In the genomic region with DNA sequence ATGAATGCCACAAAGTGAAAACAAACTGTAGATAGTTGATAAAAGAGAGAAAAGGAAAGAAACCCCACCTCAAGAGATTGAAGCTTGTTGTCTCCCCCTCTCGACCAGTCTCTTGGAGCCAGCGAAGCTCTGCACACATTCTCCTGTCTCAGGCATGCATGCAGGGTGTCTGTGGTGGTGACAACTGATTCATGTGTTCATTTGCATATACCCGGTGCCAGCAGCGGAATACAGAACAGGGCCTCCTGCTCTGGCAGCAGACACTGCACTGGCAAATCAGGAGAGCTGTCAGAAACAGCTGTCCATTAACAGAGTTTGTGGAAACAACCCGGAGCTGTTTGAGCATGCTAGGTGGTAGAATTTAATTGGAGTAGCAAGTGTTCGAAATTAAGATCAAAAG, we compare ENCODE assay signal across 12 mouse cellular contexts.
A peak's percentile ranks its signal among the peaks of the same experiment; 100 is the strongest.
DNase-seq lines count a peak whose midpoint lies in the region; ATAC-seq and TF ChIP-seq lines count a peak whose summit lies in the region.
"Had no signal": no experiment of that assay in that cellular context is flagged by ENCODE, and none has a peak within 500 bp of the region (broad histone marks: within the 10 kb centered on the region; RNA-seq: fewer than 3 reads in every experiment).

No protein-coding gene starts in this region.

- no peak overlapping the region for H3K4me2 ChIP-seq in forebrain, embryonic 11.5 days (ENCODE audit: low read depth, low read length, severe bottlenecking)
- H3K4me2 ChIP-seq in hindbrain, postnatal 0 days (ENCODE audit: low read depth, low read length), result 0 out of 2 replicates have a peak overlapping the region, but pooled peaks have one; percentile 21
- no peak overlapping the region for H3K4me2 ChIP-seq in midbrain, embryonic 14.5 days (ENCODE audit: low read length)
- H3K4me2 ChIP-seq in lung, postnatal 0 days (replicated peaks; ENCODE audit: low read depth, low read length), result no peak overlapping the region
- H3K4me2 ChIP-seq: heart, embryonic 12.5 days; limb, embryonic 15.5 days had no signal

- H3K9ac ChIP-seq in forebrain, embryonic 11.5 days (ENCODE audit: low read length), result no peak overlapping the region
- no peak overlapping the region for H3K9ac ChIP-seq in hindbrain, postnatal 0 days (replicated peaks; ENCODE audit: low read length)
- H3K9ac ChIP-seq in midbrain, embryonic 14.5 days (replicated peaks; ENCODE audit: low read length), result no peak overlapping the region
- H3K9ac ChIP-seq in lung, postnatal 0 days (replicated peaks; ENCODE audit: low read depth), result no peak overlapping the region
- H3K9ac ChIP-seq: heart, embryonic 12.5 days; limb, embryonic 15.5 days had no signal

- no peaks in the 10 kb centered on the region for H3K9me3 ChIP-seq in forebrain, embryonic 11.5 days (ENCODE audit: control insufficient read depth, low read length)
- H3K9me3 ChIP-seq in forebrain, embryonic 10.5 days, result no peaks in the 10 kb centered on the region
- H3K9me3 ChIP-seq in hindbrain, postnatal 0 days (ENCODE audit: low read length), result no peaks in the 10 kb centered on the region
- H3K9me3 ChIP-seq in midbrain, embryonic 14.5 days (ENCODE audit: control insufficient read depth, low read length), result no peaks in the 10 kb centered on the region
- no peaks in the 10 kb centered on the region for H3K9me3 ChIP-seq in lung, postnatal 0 days (ENCODE audit: low read length)
- H3K9me3 ChIP-seq: heart, embryonic 12.5 days; limb, embryonic 15.5 days had no signal

- no peak for DNase-seq in forebrain, embryonic 11.5 days (ENCODE audit: low spot score)
- DNase-seq in forebrain, embryonic 10.5 days (ENCODE audit: extremely low spot score, low spot score), result no peak
- peak; percentile 51 for DNase-seq in brain, embryonic 18.5 days (ENCODE audit: low read depth, low spot score)
- peak; percentile 66 for DNase-seq in hindbrain, postnatal 0 days (ENCODE audit: low spot score)
- peak; percentile 68 for DNase-seq in midbrain, embryonic 14.5 days
- no peak for DNase-seq in testis, postnatal 14 days (ENCODE audit: low spot score)
- no peak for DNase-seq in lung, postnatal 0 days (ENCODE audit: low spot score)
- no peak for DNase-seq in gastrocnemius, adult 8-10 months (ENCODE audit: low spot score in 2 of 2)

- H3K4me1 ChIP-seq in forebrain, embryonic 11.5 days (replicated peaks; ENCODE audit: control insufficient read depth, insufficient read depth, low read length), result no peaks in the 10 kb centered on the region
- H3K4me1 ChIP-seq in forebrain, embryonic 10.5 days, result 0 out of 2 replicates have a peak, but pooled peaks cover 2% of the 10 kb centered on the region
- no peaks in the 10 kb centered on the region for H3K4me1 ChIP-seq in hindbrain, postnatal 0 days (ENCODE audit: insufficient read depth, low read length)
- 0 out of 2 replicates have a peak, but pooled peaks cover 3% of the 10 kb centered on the region for H3K4me1 ChIP-seq in midbrain, embryonic 14.5 days (ENCODE audit: control insufficient read depth, insufficient read depth, low read length)
- H3K4me1 ChIP-seq in lung, postnatal 0 days (ENCODE audit: insufficient read depth, low read depth, low read length), result no peaks in the 10 kb centered on the region
- H3K4me1 ChIP-seq: heart, embryonic 12.5 days; limb, embryonic 15.5 days had no signal

- H3K27me3 ChIP-seq in forebrain, embryonic 11.5 days (ENCODE audit: control insufficient read depth, insufficient read depth, low read length), result no peaks in the 10 kb centered on the region
- H3K27me3 ChIP-seq in forebrain, embryonic 10.5 days (ENCODE audit: poor library complexity, severe bottlenecking), result no peaks in the 10 kb centered on the region
- no peaks in the 10 kb centered on the region for H3K27me3 ChIP-seq in hindbrain, postnatal 0 days (ENCODE audit: insufficient read depth, low read length)
- no peaks in the 10 kb centered on the region for H3K27me3 ChIP-seq in midbrain, embryonic 14.5 days (ENCODE audit: control insufficient read depth, insufficient read depth, low read length)
- H3K27me3 ChIP-seq in lung, postnatal 0 days (replicated peaks; ENCODE audit: insufficient read depth, low read length), result no peaks in the 10 kb centered on the region
- H3K27me3 ChIP-seq: heart, embryonic 12.5 days; limb, embryonic 15.5 days had no signal

- H3K27ac ChIP-seq in forebrain, embryonic 11.5 days (ENCODE audit: low read depth, low read length), result no peak overlapping the region
- no peak overlapping the region for H3K27ac ChIP-seq in forebrain, embryonic 10.5 days
- H3K27ac ChIP-seq in hindbrain, postnatal 0 days, result no peak overlapping the region
- no peak overlapping the region for H3K27ac ChIP-seq in midbrain, embryonic 14.5 days (replicated peaks; ENCODE audit: low read depth, low read length)
- H3K27ac ChIP-seq in lung, postnatal 0 days (ENCODE audit: low read length), result no peak overlapping the region
- H3K27ac ChIP-seq: limb, embryonic 15.5 days had no signal

- peak; percentile 61; the same call in 1 of the 2 replicates for ATAC-seq in forebrain, embryonic 11.5 days (replicated peaks; ENCODE audit: low FRiP score)
- ATAC-seq in hindbrain, postnatal 0 days, result peak; percentile 78
- ATAC-seq in midbrain, embryonic 14.5 days (ENCODE audit: low FRiP score, low TSS enrichment), result peak; percentile 69
- ATAC-seq in lung, postnatal 0 days, result no peak
- ATAC-seq: activated CD4-positive, CD25-positive, alpha-beta regulatory T cell, adult 4 months had no signal

- 0 out of 2 replicates have a peak, but pooled peaks have one; percentile 19 for TF ChIP-seq CTCF in hindbrain, postnatal 0 days (IDR thresholded peaks at IDR 0.05; ENCODE audit: low read depth)
- TF ChIP-seq CTCF in lung, postnatal 0 days (IDR thresholded peaks at IDR 0.05), result no peak

- WGBS in forebrain, embryonic 11.5 days, result 67% methylated on average over 6 of the region's 6 CpGs
- 82% methylated on average over 6 of the region's 6 CpGs for WGBS in forebrain, embryonic 10.5 days
- 13% methylated on average over 6 of the region's 6 CpGs for WGBS in hindbrain, postnatal 0 days
- 34% methylated on average over 6 of the region's 6 CpGs for WGBS in midbrain, embryonic 14.5 days
- whole genome bisulfite sequencing in lung, postnatal 0 days, result 54% methylated on average over 6 of the region's 6 CpGs

- no peak for TF ChIP-seq EP300 in lung, postnatal 0 days (IDR thresholded peaks at IDR 0.05)

- H3K36me3 ChIP-seq in forebrain, embryonic 11.5 days (ENCODE audit: control insufficient read depth, insufficient read depth, low read length), result no peaks in the 10 kb centered on the region
- H3K36me3 ChIP-seq in forebrain, embryonic 10.5 days (replicated peaks), result no peaks in the 10 kb centered on the region
- no peaks in the 10 kb centered on the region for H3K36me3 ChIP-seq in hindbrain, postnatal 0 days (ENCODE audit: insufficient read depth, low read length)
- no peaks in the 10 kb centered on the region for H3K36me3 ChIP-seq in midbrain, embryonic 14.5 days (ENCODE audit: control insufficient read depth, insufficient read depth, low read length)
- H3K36me3 ChIP-seq in lung, postnatal 0 days (ENCODE audit: insufficient read depth, low read length), result no peaks in the 10 kb centered on the region
- H3K36me3 ChIP-seq: heart, embryonic 12.5 days; limb, embryonic 15.5 days had no signal

- no peak overlapping the region for H3K4me3 ChIP-seq in forebrain, embryonic 11.5 days (ENCODE audit: low read depth, low read length)
- no peak overlapping the region for H3K4me3 ChIP-seq in forebrain, embryonic 10.5 days
- H3K4me3 ChIP-seq in hindbrain, postnatal 0 days (ENCODE audit: low read length), result no peak overlapping the region
- H3K4me3 ChIP-seq in midbrain, embryonic 14.5 days (replicated peaks; ENCODE audit: low read depth, low read length), result no peak overlapping the region
- H3K4me3 ChIP-seq in lung, postnatal 0 days (ENCODE audit: low read depth, low read length), result no peak overlapping the region
- H3K4me3 ChIP-seq: heart, embryonic 12.5 days; limb, embryonic 15.5 days; myocyte had no signal

Comparison
In these comparisons a context has a peak if more than half of its experiments do, and no peak if none do; other contexts are left out.
1. DNase-seq: peak in brain, embryonic 18.5 days (single experiment), hindbrain, postnatal 0 days (single experiment) and midbrain, embryonic 14.5 days (single experiment); none in forebrain, embryonic 11.5 days (single experiment), forebrain, embryonic 10.5 days (single experiment), testis, postnatal 14 days (single experiment), lung, postnatal 0 days (single experiment) and gastrocnemius, adult 8-10 months (0 of 2).